Mouse (Mus musculus) liver, adult 2 months (tissue): Measurements from ENCODE around the gene Mc3r. TPM values are rescaled to one million over a fixed set of nuclear protein-coding genes. Genes with fewer than 3 reads are reported as not detected.

Experiments
- DNase-seq: peaks from one replicate; pipeline ENCODE4 v3.0.0-alpha.2; 2011; ENCODE audit warnings: low read depth, low spot score; ENCODE audit errors: extremely low read depth
- H3K27ac ChIP-seq: fragments of 200-500 bp; replicated peaks from 2 replicates; pipeline ENCODE4 v1.5.1; 2012; ENCODE audit warnings: low read depth, mild to moderate bottlenecking, control low read depth, inconsistent platforms, low read length; ENCODE audit not compliant: insufficient read depth
- H3K27me3 ChIP-seq: fragments of 200-500 bp; 2 replicates; pipeline ENCODE4 v1.6.1; 2012; ENCODE audit warnings: mild to moderate bottlenecking, moderate library complexity, low read length, inconsistent platforms; ENCODE audit not compliant: control insufficient read depth, insufficient read depth
- H3K36me3 ChIP-seq: fragments of 200-500 bp; 2 replicates; pipeline ENCODE4 v1.6.1; 2012; ENCODE audit warnings: low read length, inconsistent platforms; ENCODE audit not compliant: control insufficient read depth, insufficient read depth
- H3K4me1 ChIP-seq: fragments of 200-500 bp; 2 replicates; pipeline ENCODE4 v1.6.1; 2011; ENCODE audit warnings: low read length; ENCODE audit not compliant: control insufficient read depth, insufficient read depth
- H3K4me3 ChIP-seq: fragments of 200-500 bp; 2 replicates; pipeline ENCODE4 v1.5.1; 2011; ENCODE audit warnings: low read depth, mild to moderate bottlenecking, control low read depth, low read length, moderate library complexity; ENCODE audit not compliant: insufficient read depth
- H3K79me2 ChIP-seq: fragments of 200-500 bp; 2 replicates; pipeline ENCODE4 v1.6.1; 2012; ENCODE audit warnings: inconsistent platforms, mild to moderate bottlenecking, low read length, moderate library complexity; ENCODE audit not compliant: control insufficient read depth, insufficient read depth
- H3K9ac ChIP-seq: fragments of 200-500 bp; 2 replicates; pipeline ENCODE4 v1.6.1; 2012; ENCODE audit warnings: low read depth, mild to moderate bottlenecking, control low read depth, inconsistent platforms, low read length
- CTCF ChIP-seq: fragments of 200-500 bp; IDR thresholded peaks from 2 replicates; pipeline ENCODE4 v1.5.1; 2011; ENCODE audit warnings: low read depth, low read length, control low read depth
- POLR2A ChIP-seq: fragments of 200-500 bp; IDR thresholded peaks from 2 replicates; pipeline ENCODE4 v1.6.1; 2011; ENCODE audit warnings: low read length, control low read depth; ENCODE audit not compliant: insufficient read depth; ENCODE audit errors: extremely low read depth
- WGBS: fragments of 180-500 bp; shearing (Covaris S2); methylation state at CpG from one replicate; pipeline ENCODE4 v1.1.7; 2018; 5-methylcytosine and 5-hydroxymethylcytosine counted together
- polyA plus RNA-seq: library from polyadenylated mRNA; depleted of rRNA; stranded (reverse); fragments of >200 nt; gene quantifications from 2 replicates; pipeline ENCODE4 v1.2.3, GENCODE M21; 2012
- total RNA-seq: library from RNA; depleted of rRNA; stranded (reverse); fragments of >200 nt; gene quantifications from 2 replicates; pipeline ENCODE4 v1.2.3, GENCODE M21; 2014

Gene Mc3r
- total and polyA plus RNA-seq, 2 experiments: not detected

DNA sequence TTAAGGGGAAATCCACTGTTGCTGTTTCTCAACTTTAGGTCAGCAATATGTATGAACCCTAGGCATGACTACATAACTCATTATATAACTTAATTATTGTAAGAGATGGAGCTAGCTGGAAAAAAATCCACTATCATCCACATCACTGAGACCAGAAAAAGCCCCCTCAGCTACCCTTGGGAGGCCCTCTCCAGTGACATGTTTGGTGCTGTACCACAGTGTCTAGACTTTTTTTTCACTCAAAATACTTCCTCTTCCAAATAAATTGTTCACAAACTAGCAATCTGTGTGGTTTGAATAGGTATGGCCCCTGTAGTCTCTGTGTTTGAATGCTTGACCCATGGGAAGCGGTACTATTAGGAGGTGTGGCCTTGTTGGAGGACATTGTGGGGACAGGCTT is 39.4 kb downstream of the Mc3r start:
- WGBS: 88% methylated on average over 1 of the region's 1 CpGs
- Histone ChIP-seq H3K27me3 (no peaks in the 10 kb centered on the region), H3K4me3 (no peak overlapping the region), H3K4me1 (no peaks in the 10 kb centered on the region), H3K36me3 (no peaks in the 10 kb centered on the region), H3K79me2 (no peaks in the 10 kb centered on the region), H3K9ac (no peak overlapping the region), H3K27ac (no peak overlapping the region)
- no peak for TF ChIP-seq CTCF
- no peak for TF ChIP-seq POLR2A
- DNase-seq: no peak

- no peak for DNase-seq
- Histone ChIP-seq H3K27me3 (no peaks in the 10 kb centered on the region), H3K4me3 (no peak overlapping the region), H3K79me2 (no peaks in the 10 kb centered on the region), H3K4me1 (no peaks in the 10 kb centered on the region), H3K27ac (no peak overlapping the region), H3K36me3 (no peaks in the 10 kb centered on the region), H3K9ac (no peak overlapping the region)
- TF ChIP-seq POLR2A (no peak), CTCF (no peak)
- WGBS: 48% methylated on average over 11 of the region's 11 CpGs
Measured at GRCm38 (mm10) chr2:172288965-172289364, 40.7 kb downstream of the Mc3r start.

DNA sequence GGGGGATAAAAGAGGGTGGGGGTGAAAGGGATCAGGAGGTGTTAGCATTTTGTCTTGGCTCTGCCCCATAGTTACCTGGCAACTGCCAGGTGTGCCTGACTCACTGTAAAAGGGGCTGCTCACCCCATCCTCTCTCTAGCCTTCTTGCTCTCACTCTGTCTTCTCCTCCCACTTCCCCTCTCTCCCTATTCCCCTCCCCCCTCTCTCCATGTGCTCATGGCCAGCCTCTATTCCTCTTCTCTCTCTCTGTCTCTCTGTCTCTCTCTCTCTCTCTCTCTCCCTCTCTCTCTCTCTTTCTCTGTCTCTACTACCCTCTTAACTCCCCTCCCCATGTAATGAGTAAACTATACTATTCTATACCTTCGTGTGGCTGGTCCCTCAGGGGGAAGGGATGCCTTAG is 41.3 kb downstream of the Mc3r start:
- no peaks in the 10 kb centered on the region for H3K27me3 ChIP-seq
- no peak overlapping the region for H3K4me3 ChIP-seq
- H3K79me2 ChIP-seq: no peaks in the 10 kb centered on the region
- DNase-seq: no peak
- H3K36me3 ChIP-seq: no peaks in the 10 kb centered on the region
- no peak for TF ChIP-seq POLR2A
- no peak for TF ChIP-seq CTCF
- WGBS: 7% methylated on average over 1 of the region's 1 CpGs
- no peak overlapping the region for H3K9ac ChIP-seq
- no peaks in the 10 kb centered on the region for H3K4me1 ChIP-seq
- H3K27ac ChIP-seq: no peak overlapping the region

GRCm38 (mm10) chr2:172290474-172290873 is 42.2 kb downstream of the Mc3r start:
- Histone ChIP-seq H3K27me3 (no peaks in the 10 kb centered on the region), H3K9ac (no peak overlapping the region), H3K4me3 (no peak overlapping the region), H3K79me2 (no peaks in the 10 kb centered on the region), H3K4me1 (no peaks in the 10 kb centered on the region), H3K36me3 (no peaks in the 10 kb centered on the region), H3K27ac (no peak overlapping the region)
- DNase-seq: no peak
- TF ChIP-seq CTCF (no peak), POLR2A (no peak)
- WGBS: 80% methylated on average over 11 of the region's 11 CpGs

GRCm38 (mm10) chr2:172291025-172291424 is 42.7 kb downstream of the Mc3r start:
- no peak overlapping the region for H3K9ac ChIP-seq
- DNase-seq: no peak
- no peak for TF ChIP-seq CTCF
- no peaks in the 10 kb centered on the region for H3K27me3 ChIP-seq
- H3K4me1 ChIP-seq: no peaks in the 10 kb centered on the region
- H3K79me2 ChIP-seq: no peaks in the 10 kb centered on the region
- 78% methylated on average over 7 of the region's 7 CpGs for WGBS
- no peaks in the 10 kb centered on the region for H3K36me3 ChIP-seq
- no peak overlapping the region for H3K4me3 ChIP-seq
- no peak overlapping the region for H3K27ac ChIP-seq

GRCm38 (mm10) chr2:172291755-172292524 is 43.6 kb downstream of the Mc3r start:
- Histone ChIP-seq H3K36me3 (no peaks in the 10 kb centered on the region), H3K9ac (no peak overlapping the region), H3K27me3 (no peaks in the 10 kb centered on the region), H3K4me3 (no peak overlapping the region), H3K79me2 (no peaks in the 10 kb centered on the region), H3K27ac (no peak overlapping the region), H3K4me1 (no peaks in the 10 kb centered on the region)
- WGBS: 86% methylated on average over 14 of the region's 14 CpGs
- no peak for TF ChIP-seq POLR2A
- no peak for TF ChIP-seq CTCF
- DNase-seq: no peak
